Comparison of ENCODE assay signal across 19 mouse cellular contexts in the genomic region with DNA sequence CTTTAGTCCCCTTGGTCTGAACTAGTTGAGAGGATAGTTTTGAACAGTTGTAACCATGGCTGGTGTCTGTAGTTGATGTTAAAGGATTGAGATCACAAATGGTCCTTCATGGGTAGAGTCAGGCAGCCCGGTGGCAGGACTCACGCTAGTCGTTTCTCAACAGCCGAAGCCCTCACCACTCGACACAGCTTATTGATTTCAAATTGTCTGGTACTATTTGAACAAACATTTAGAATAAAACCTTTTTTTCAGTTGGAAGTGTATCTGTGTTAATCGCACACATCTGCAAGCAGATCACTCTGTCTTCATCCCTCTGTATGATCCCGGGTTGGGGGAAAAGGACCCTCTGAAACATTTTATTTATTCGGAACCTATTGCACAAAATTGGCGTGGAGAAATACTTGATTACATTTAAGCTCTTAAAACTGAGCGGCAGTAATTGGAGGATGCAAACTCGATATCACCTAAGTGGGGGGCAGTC. TPM values are rescaled to one million over a fixed set of nuclear protein-coding genes. Genes with fewer than 3 reads are reported as not detected.
DNase-seq lines count a peak whose midpoint lies in the region; ATAC-seq and TF ChIP-seq lines count a peak whose summit lies in the region.
"Had no signal": no experiment of that assay in that cellular context is flagged by ENCODE, and none has a peak within 500 bp of the region (broad histone marks: within the 10 kb centered on the region; RNA-seq: fewer than 3 reads in every experiment).

No protein-coding gene starts in this region.

- peaks cover 25% of the 10 kb centered on the region for H3K4me1 ChIP-seq in midbrain, embryonic 10.5 days
- no peaks in the 10 kb centered on the region for H3K4me1 ChIP-seq in midbrain, postnatal 0 days (ENCODE audit: insufficient read depth, low read length)
- peaks cover 33% of the 10 kb centered on the region for H3K4me1 ChIP-seq in hindbrain, embryonic 15.5 days (replicated peaks)
- H3K4me1 ChIP-seq in neural tube, embryonic 14.5 days (ENCODE audit: control insufficient read depth, insufficient read depth, low read length), result peaks cover 65% of the 10 kb centered on the region
- H3K4me1 ChIP-seq: liver, embryonic 15.5 days had no signal

- H3K4me3 ChIP-seq in midbrain, embryonic 10.5 days, result no peak overlapping the region
- no peak overlapping the region for H3K4me3 ChIP-seq in midbrain, postnatal 0 days (ENCODE audit: low read depth, low read length)
- H3K4me3 ChIP-seq in hindbrain, embryonic 15.5 days, result peak overlapping the region; percentile 32
- peak overlapping the region; percentile 22; the same call in 1 of the 2 replicates for H3K4me3 ChIP-seq in neural tube, embryonic 14.5 days (ENCODE audit: low read depth, low read length)
- H3K4me3 ChIP-seq: liver, embryonic 15.5 days had no signal

- no peaks in the 10 kb centered on the region for H3K9me3 ChIP-seq in midbrain, embryonic 10.5 days (replicated peaks)
- no peaks in the 10 kb centered on the region for H3K9me3 ChIP-seq in midbrain, postnatal 0 days (ENCODE audit: low read length)
- no peaks in the 10 kb centered on the region for H3K9me3 ChIP-seq in hindbrain, embryonic 15.5 days
- H3K9me3 ChIP-seq in neural tube, embryonic 14.5 days (ENCODE audit: control insufficient read depth, low read length), result no peaks in the 10 kb centered on the region
- H3K9me3 ChIP-seq: liver, embryonic 15.5 days had no signal

- H3K9ac ChIP-seq in midbrain, postnatal 0 days (replicated peaks; ENCODE audit: low read length, poor library complexity, severe bottlenecking), result no peak overlapping the region
- peak overlapping the region; percentile 53 for H3K9ac ChIP-seq in hindbrain, embryonic 15.5 days
- H3K9ac ChIP-seq in neural tube, embryonic 14.5 days (replicated peaks; ENCODE audit: low read depth, low read length), result peak overlapping the region; percentile 51; the same call in 1 of the 2 replicates
- H3K9ac ChIP-seq: liver, embryonic 15.5 days had no signal

- peak; percentile 10 to 40 for DNase-seq in cerebellum, postnatal 10 days
- DNase-seq in cerebellum, adult 11 months, result no peak
- DNase-seq in midbrain, embryonic 10.5 days (ENCODE audit: low spot score), result peak; percentile 54
- no peak for DNase-seq in midbrain, postnatal 0 days (ENCODE audit: low spot score)
- no peak for DNase-seq in gastrocnemius, postnatal 25 days
- no peak for DNase-seq in urinary bladder, postnatal 10 days (ENCODE audit: low spot score)
- DNase-seq: cerebellum, adult 18-20 months; heart, postnatal 14 days; kidney, adult 9 months; right cerebral cortex, postnatal 14 days; thymus, postnatal 14 days had no signal

- TF ChIP-seq CTCF in midbrain, postnatal 0 days (IDR thresholded peaks at IDR 0.05), result no peak

- H3K27ac ChIP-seq in midbrain, embryonic 10.5 days (replicated peaks), result no peak overlapping the region
- no peak overlapping the region for H3K27ac ChIP-seq in midbrain, postnatal 0 days (ENCODE audit: low read depth, low read length)
- peak overlapping the region; percentile 85 for H3K27ac ChIP-seq in hindbrain, embryonic 15.5 days (replicated peaks)
- peak overlapping the region; percentile 91 for H3K27ac ChIP-seq in neural tube, embryonic 14.5 days (ENCODE audit: low read depth, low read length)
- H3K27ac ChIP-seq: liver, embryonic 15.5 days had no signal

- 4% methylated on average over 11 of the region's 11 CpGs for WGBS in midbrain, embryonic 10.5 days
- WGBS in midbrain, postnatal 0 days, result 5% methylated on average over 11 of the region's 11 CpGs
- 6% methylated on average over 11 of the region's 11 CpGs for WGBS in hindbrain, embryonic 15.5 days
- WGBS in neural tube, embryonic 14.5 days, result 9% methylated on average over 11 of the region's 11 CpGs

- ATAC-seq in midbrain, postnatal 0 days (ENCODE audit: low FRiP score), result no peak
- no peak for ATAC-seq in hindbrain, embryonic 15.5 days (ENCODE audit: low FRiP score, low read depth)
- no peak for ATAC-seq in neural tube, embryonic 14.5 days (ENCODE audit: low read depth)
- ATAC-seq: midbrain, embryonic 16.5 days had no signal

- no peaks in the 10 kb centered on the region for H3K36me3 ChIP-seq in midbrain, embryonic 10.5 days
- no peaks in the 10 kb centered on the region for H3K36me3 ChIP-seq in midbrain, postnatal 0 days (ENCODE audit: insufficient read depth, low read length)
- no peaks in the 10 kb centered on the region for H3K36me3 ChIP-seq in hindbrain, embryonic 15.5 days
- peaks cover 14% of the 10 kb centered on the region for H3K36me3 ChIP-seq in neural tube, embryonic 14.5 days (ENCODE audit: control insufficient read depth, insufficient read depth, low read length)
- H3K36me3 ChIP-seq: liver, embryonic 15.5 days had no signal

- H3K4me2 ChIP-seq in midbrain, postnatal 0 days (ENCODE audit: low read depth, low read length, poor library complexity, severe bottlenecking), result no peak overlapping the region
- peak overlapping the region; percentile 64 for H3K4me2 ChIP-seq in hindbrain, embryonic 15.5 days
- peak overlapping the region; percentile 66; the same call in 1 of the 2 replicates for H3K4me2 ChIP-seq in neural tube, embryonic 14.5 days (ENCODE audit: low read depth, low read length)
- H3K4me2 ChIP-seq: liver, embryonic 15.5 days had no signal

- peaks cover 100% of the 10 kb centered on the region for H3K27me3 ChIP-seq in midbrain, embryonic 10.5 days (ENCODE audit: low read depth, poor library complexity, severe bottlenecking)
- H3K27me3 ChIP-seq in midbrain, postnatal 0 days (ENCODE audit: insufficient read depth, low read length), result peaks cover 93% of the 10 kb centered on the region
- peaks cover 44% of the 10 kb centered on the region for H3K27me3 ChIP-seq in hindbrain, embryonic 15.5 days
- no peaks in the 10 kb centered on the region for H3K27me3 ChIP-seq in neural tube, embryonic 14.5 days (ENCODE audit: control insufficient read depth, insufficient read depth, low read length)
- H3K27me3 ChIP-seq: CH12.LX had no signal

RNA-seq across cellular contexts. Expression of a gene that starts 15.1 kb away (rescaled TPM):
- not detected in 2 replicates for polyA plus RNA-seq in midbrain, embryonic 10.5 days (2016; fragmentation: Nextera tagmentation; extraction: Ambion mirVana)
- total RNA-seq in midbrain, postnatal 0 days (2014; rRNA removed), result not detected in 2 replicates
- polyA plus RNA-seq in midbrain, postnatal 0 days (2015; fragmentation: Nextera tagmentation; extraction: Ambion mirVana), result not detected in 2 replicates
- polyA plus RNA-seq in hindbrain, embryonic 15.5 days (2015; fragmentation: Nextera tagmentation; extraction: Ambion mirVana), result 1.2 and 2.4 TPM in 2 replicates
- 0.32 and 4.6 TPM in 2 replicates for polyA plus RNA-seq in neural tube, embryonic 14.5 days (2014; fragmentation: Nextera tagmentation; extraction: Ambion mirVana)
- not detected for total RNA-seq in gastrocnemius, postnatal 25 days (2021)
- total RNA-seq: CH12.LX; heart, adult 8-10 months; heart, postnatal 14 days; layer of hippocampus, postnatal 10 days; left cerebral cortex, postnatal 36 days had no signal
- polyA plus RNA-seq: midbrain, embryonic 16.5 days had no signal

RNA-seq across cellular contexts. Expression of a gene that starts 21.2 kb away (rescaled TPM):
- polyA plus RNA-seq in midbrain, embryonic 10.5 days (2016; fragmentation: Nextera tagmentation; extraction: Ambion mirVana), result not detected in 2 replicates
- not detected in 2 replicates for total RNA-seq in midbrain, postnatal 0 days (2014; rRNA removed)
- polyA plus RNA-seq in midbrain, postnatal 0 days (2015; fragmentation: Nextera tagmentation; extraction: Ambion mirVana), result not detected in 2 replicates
- 0.87 and 1.6 TPM in 2 replicates for polyA plus RNA-seq in hindbrain, embryonic 15.5 days (2015; fragmentation: Nextera tagmentation; extraction: Ambion mirVana)
- 1.4 and 2.5 TPM in 2 replicates for polyA plus RNA-seq in neural tube, embryonic 14.5 days (2014; fragmentation: Nextera tagmentation; extraction: Ambion mirVana)
- under 1 TPM in 1 of 2 experiments, not detected in 1; 0.27 TPM for total RNA-seq in gastrocnemius, postnatal 25 days (2021)
- total RNA-seq: heart, adult 8-10 months; layer of hippocampus, postnatal 10 days; left cerebral cortex, postnatal 36 days had no signal
- polyA plus RNA-seq: liver, embryonic 15.5 days; midbrain, embryonic 16.5 days had no signal

RNA-seq across cellular contexts. Expression of a gene that starts 36.0 kb away (rescaled TPM):
- polyA plus RNA-seq in midbrain, embryonic 10.5 days (2016; fragmentation: Nextera tagmentation; extraction: Ambion mirVana), result not detected in 2 replicates
- 1.2 TPM in 1 of 2 replicates, not detected in the other for total RNA-seq in midbrain, postnatal 0 days (2014; rRNA removed)
- polyA plus RNA-seq in midbrain, postnatal 0 days (2015; fragmentation: Nextera tagmentation; extraction: Ambion mirVana), result not detected in 2 replicates
- 2.7 and 3.3 TPM in 2 replicates for polyA plus RNA-seq in hindbrain, embryonic 15.5 days (2015; fragmentation: Nextera tagmentation; extraction: Ambion mirVana)
- 4.7 and 5.5 TPM in 2 replicates for polyA plus RNA-seq in neural tube, embryonic 14.5 days (2014; fragmentation: Nextera tagmentation; extraction: Ambion mirVana)
- total RNA-seq in gastrocnemius, postnatal 25 days (2021), result 1 to 10 TPM; 1.4 to 2.2 TPM
- total RNA-seq: layer of hippocampus, postnatal 10 days; left cerebral cortex, postnatal 36 days had no signal
- polyA plus RNA-seq: liver, embryonic 15.5 days; midbrain, embryonic 16.5 days had no signal

RNA-seq across cellular contexts. Expression of a gene that starts 36.0 kb away (rescaled TPM):
- 0.06 TPM in 1 of 2 replicates, not detected in the other for polyA plus RNA-seq in midbrain, embryonic 10.5 days (2016; fragmentation: Nextera tagmentation; extraction: Ambion mirVana)
- 11.6 TPM in 1 of 2 replicates, not detected in the other for total RNA-seq in midbrain, postnatal 0 days (2014; rRNA removed)
- polyA plus RNA-seq in midbrain, postnatal 0 days (2015; fragmentation: Nextera tagmentation; extraction: Ambion mirVana), result not detected in 2 replicates
- 49.4 and 51.8 TPM in 2 replicates for polyA plus RNA-seq in hindbrain, embryonic 15.5 days (2015; fragmentation: Nextera tagmentation; extraction: Ambion mirVana)
- 13.5 and 13.9 TPM in 2 replicates for polyA plus RNA-seq in neural tube, embryonic 14.5 days (2014; fragmentation: Nextera tagmentation; extraction: Ambion mirVana)
- total RNA-seq in gastrocnemius, postnatal 25 days (2021), result not detected
- total RNA-seq: heart, postnatal 14 days; layer of hippocampus, postnatal 10 days; left cerebral cortex, postnatal 36 days had no signal
- polyA plus RNA-seq: liver, embryonic 15.5 days; midbrain, embryonic 16.5 days had no signal

RNA-seq across cellular contexts. Expression of a gene that starts 43.3 kb away (rescaled TPM):
- not detected in 2 replicates for polyA plus RNA-seq in midbrain, embryonic 10.5 days (2016; fragmentation: Nextera tagmentation; extraction: Ambion mirVana)
- total RNA-seq in midbrain, postnatal 0 days (2014; rRNA removed), result 0.05 TPM in 1 of 2 replicates, not detected in the other
- polyA plus RNA-seq in midbrain, postnatal 0 days (2015; fragmentation: Nextera tagmentation; extraction: Ambion mirVana), result not detected in 2 replicates
- polyA plus RNA-seq in hindbrain, embryonic 15.5 days (2015; fragmentation: Nextera tagmentation; extraction: Ambion mirVana), result 0.73 and 1.3 TPM in 2 replicates
- polyA plus RNA-seq in neural tube, embryonic 14.5 days (2014; fragmentation: Nextera tagmentation; extraction: Ambion mirVana), result 19.9 and 23.6 TPM in 2 replicates
- 10 to 100 TPM; 11.7 to 30.6 TPM for total RNA-seq in gastrocnemius, postnatal 25 days (2021)
- total RNA-seq: left cerebral cortex, postnatal 36 days had no signal
- polyA plus RNA-seq: midbrain, embryonic 16.5 days had no signal

Comparison
In these comparisons a context has a peak if more than half of its experiments do, and no peak if none do; other contexts are left out.
1. DNase-seq: peak in cerebellum, postnatal 10 days (2 of 2) and midbrain, embryonic 10.5 days (single experiment); none in cerebellum, adult 11 months (single experiment), midbrain, postnatal 0 days (single experiment), gastrocnemius, postnatal 25 days (single experiment) and urinary bladder, postnatal 10 days (single experiment).
2. H3K27ac ChIP-seq: peak in hindbrain, embryonic 15.5 days (single experiment) and neural tube, embryonic 14.5 days (single experiment); none in midbrain, embryonic 10.5 days (single experiment) and midbrain, postnatal 0 days (single experiment).
3. H3K4me3 ChIP-seq: peak in hindbrain, embryonic 15.5 days (single experiment) and neural tube, embryonic 14.5 days (single experiment); none in midbrain, embryonic 10.5 days (single experiment) and midbrain, postnatal 0 days (single experiment).